ENCODE assay signal across 10 mouse cellular contexts in the genomic region with DNA sequence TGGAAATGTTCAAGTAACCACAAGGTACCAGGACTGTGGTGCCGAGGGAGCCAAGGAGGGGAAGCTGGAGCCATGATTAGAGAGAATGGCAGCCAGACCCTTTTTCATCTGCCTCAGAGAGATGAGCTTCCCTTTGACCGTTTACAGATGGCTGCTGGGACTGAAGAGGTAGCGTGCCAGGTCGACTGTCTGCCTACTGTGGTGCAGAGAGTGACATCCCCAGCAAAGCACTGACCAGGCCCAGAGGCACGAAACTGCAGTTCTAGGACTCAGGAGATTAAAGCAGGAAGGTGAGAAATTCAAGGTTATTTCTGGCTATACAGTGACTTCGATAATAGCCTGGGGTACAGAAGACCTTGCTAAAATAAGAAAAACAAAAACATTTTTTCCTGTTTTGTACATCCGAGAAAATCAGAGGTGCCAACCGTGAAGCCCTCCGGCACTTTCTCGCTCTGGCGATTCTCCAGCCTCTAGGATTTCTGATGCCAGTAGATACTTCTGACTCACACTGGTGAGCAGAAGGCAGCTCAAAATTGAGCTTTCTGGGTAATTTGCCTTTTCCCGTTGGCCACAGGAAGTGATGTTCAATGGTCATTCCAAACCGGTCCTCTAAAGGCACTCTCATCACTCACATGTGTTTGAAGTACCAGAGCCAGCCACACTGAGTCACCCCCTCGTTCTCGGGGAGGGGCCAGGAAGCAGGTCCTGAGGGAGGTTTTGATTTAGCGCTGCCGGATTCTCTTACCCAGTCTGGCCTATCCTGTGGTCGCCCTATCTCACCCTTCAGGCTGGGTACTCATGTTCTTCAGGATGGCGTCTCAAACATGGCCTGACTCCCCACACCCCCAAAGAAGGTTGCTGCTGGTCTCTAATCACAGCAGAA. TPM values are rescaled to one million over a fixed set of nuclear protein-coding genes. Genes with fewer than 3 reads are reported as not detected.
DNase-seq lines count a peak whose midpoint lies in the region; ATAC-seq and TF ChIP-seq lines count a peak whose summit lies in the region.
"Had no signal": no experiment of that assay in that cellular context is flagged by ENCODE, and none has a peak within 500 bp of the region (broad histone marks: within the 10 kb centered on the region; RNA-seq: fewer than 3 reads in every experiment).

No protein-coding gene starts in this region.

- H3K36me3 ChIP-seq in heart, embryonic 13.5 days, result no peaks in the 10 kb centered on the region
- H3K36me3 ChIP-seq in heart, embryonic 10.5 days, result no peaks in the 10 kb centered on the region
- no peaks in the 10 kb centered on the region for H3K36me3 ChIP-seq in C2C12 (ENCODE audit: control insufficient read depth, insufficient read depth)
- no peaks in the 10 kb centered on the region for H3K36me3 ChIP-seq in kidney, postnatal 0 days (ENCODE audit: insufficient read depth, low read length)
- H3K36me3 ChIP-seq: forebrain, embryonic 10.5 days had no signal

- H3K79me2 ChIP-seq in C2C12 (ENCODE audit: control insufficient read depth, insufficient read depth), result no peaks in the 10 kb centered on the region

- peaks cover 7% of the 10 kb centered on the region; the same call in 1 of the 2 replicates for H3K9me3 ChIP-seq in heart, embryonic 13.5 days
- no peaks in the 10 kb centered on the region for H3K9me3 ChIP-seq in heart, embryonic 10.5 days
- no peaks in the 10 kb centered on the region for H3K9me3 ChIP-seq in kidney, postnatal 0 days (replicated peaks; ENCODE audit: low read length)

- no peak overlapping the region for H3K27ac ChIP-seq in heart, embryonic 13.5 days (replicated peaks)
- H3K27ac ChIP-seq in heart, embryonic 10.5 days, result no peak overlapping the region
- 0 out of 2 replicates have a peak overlapping the region, but pooled peaks have one; percentile 6 for H3K27ac ChIP-seq in kidney, postnatal 0 days
- H3K27ac ChIP-seq: forebrain, embryonic 10.5 days had no signal

- TF ChIP-seq CTCF in C2C12 (IDR thresholded peaks at IDR 0.05; ENCODE audit: control insufficient read depth, insufficient read depth, insufficient read length), result no peak
- TF ChIP-seq CTCF in kidney, postnatal 0 days (IDR thresholded peaks at IDR 0.05; ENCODE audit: low read depth), result no peak

- no peaks in the 10 kb centered on the region for H3K79me3 ChIP-seq in C2C12 (ENCODE audit: low read depth)

- peak overlapping the region; percentile 67 for H3ac ChIP-seq in C2C12 (ENCODE audit: control insufficient read depth, insufficient read length, low read depth)

- H3K27me3 ChIP-seq in heart, embryonic 13.5 days (replicated peaks), result no peaks in the 10 kb centered on the region
- no peaks in the 10 kb centered on the region for H3K27me3 ChIP-seq in heart, embryonic 10.5 days (ENCODE audit: insufficient read depth, poor library complexity, severe bottlenecking)
- H3K27me3 ChIP-seq in C2C12 (ENCODE audit: control insufficient read depth, insufficient read depth, insufficient read length), result no peaks in the 10 kb centered on the region
- no peaks in the 10 kb centered on the region for H3K27me3 ChIP-seq in kidney, postnatal 0 days (ENCODE audit: insufficient read depth, low read length)

- 52% methylated on average over 19 of the region's 19 CpGs for WGBS in heart, embryonic 13.5 days
- WGBS in heart, embryonic 10.5 days, result 52% methylated on average over 19 of the region's 19 CpGs
- WGBS in kidney, postnatal 0 days, result 32% methylated on average over 19 of the region's 19 CpGs

- ATAC-seq in heart, embryonic 13.5 days (ENCODE audit: extremely low read depth, insufficient number of reproducible peaks, low FRiP score, low TSS enrichment), result no peak; the same call in 1 of the 2 replicates
- ATAC-seq in kidney, postnatal 0 days (replicated peaks; ENCODE audit: low FRiP score, low read depth), result peak; percentile 81

- no peak for DNase-seq in heart, embryonic 10.5 days (ENCODE audit: low spot score)
- peak; percentile 83 for DNase-seq in cerebellum, postnatal 10 days
- peak; percentile 55 for DNase-seq in kidney, postnatal 0 days (ENCODE audit: low spot score)
- DNase-seq in urinary bladder, postnatal 25 days (ENCODE audit: low spot score), result no peak
- no peak for DNase-seq in urinary bladder, adult 2 months (ENCODE audit: low spot score)
- no peak for DNase-seq in gastrocnemius, adult 8-10 months (ENCODE audit: low spot score in 2 of 2)
- DNase-seq: thymus, postnatal 14 days had no signal

- 0 out of 2 replicates have a peak overlapping the region, but pooled peaks have one; percentile 33 for H3K9ac ChIP-seq in heart, embryonic 13.5 days
- no peak overlapping the region for H3K9ac ChIP-seq in kidney, postnatal 0 days (ENCODE audit: low read depth, low read length)

- H3K4me2 ChIP-seq in heart, embryonic 13.5 days, result no peak overlapping the region
- no peak overlapping the region for H3K4me2 ChIP-seq in kidney, postnatal 0 days (ENCODE audit: low read length)

- H3K4me3 ChIP-seq in heart, embryonic 13.5 days, result no peak overlapping the region
- H3K4me3 ChIP-seq in heart, embryonic 10.5 days, result no peak overlapping the region
- H3K4me3 ChIP-seq in C2C12 (ENCODE audit: insufficient read depth, poor library complexity, severe bottlenecking), result no peak overlapping the region
- no peak overlapping the region for H3K4me3 ChIP-seq in kidney, postnatal 0 days (replicated peaks; ENCODE audit: low read depth, low read length)
- H3K4me3 ChIP-seq: forebrain, embryonic 10.5 days had no signal

- peaks cover 7% of the 10 kb centered on the region; the same call in 1 of the 2 replicates for H3K4me1 ChIP-seq in heart, embryonic 13.5 days
- peaks cover 13% of the 10 kb centered on the region for H3K4me1 ChIP-seq in heart, embryonic 10.5 days
- H3K4me1 ChIP-seq in kidney, postnatal 0 days (replicated peaks; ENCODE audit: insufficient read depth, low read length), result no peaks in the 10 kb centered on the region
- H3K4me1 ChIP-seq: forebrain, embryonic 10.5 days had no signal

TF ChIP-seq in C2C12, 6 proteins besides CTCF, POLR2A, EP300 and RAD21:
- TF ChIP-seq MYOD1 (IDR thresholded peaks at IDR 0.05; ENCODE audit: control insufficient read depth, insufficient read length, low read depth) (peak; percentile 31), FOSL1 (IDR thresholded peaks at IDR 0.05; ENCODE audit: insufficient read depth, low read length, poor library complexity, severe bottlenecking) (no peak), MYOG (IDR thresholded peaks at IDR 0.05; ENCODE audit: control insufficient read depth, extremely low read depth, insufficient read length) (no peak), MAX (IDR thresholded peaks at IDR 0.05) (peak; percentile 45)
TF ChIP-seq in C2C12: peak in this region for 2.

RNA-seq across cellular contexts. Expression of gene Ptpn14, which starts 11.9 kb away (rescaled TPM):
- polyA plus RNA-seq in heart, embryonic 13.5 days (2015; fragmentation: Nextera tagmentation; extraction: Ambion mirVana), result 7.6 TPM in 2 replicates
- 7.2 and 9.6 TPM in 2 replicates for polyA plus RNA-seq in heart, embryonic 10.5 days (2016; fragmentation: Nextera tagmentation; extraction: Ambion mirVana)
- polyA plus RNA-seq in C2C12 (2012; fragmentation: generic; extraction: Trizol), result 23.4 TPM
- 11.1 and 11.6 TPM in 2 replicates for polyA plus RNA-seq in kidney, postnatal 0 days (2015; fragmentation: Nextera tagmentation; extraction: Ambion mirVana)
- 12.2 and 16.3 TPM in 2 replicates for polyA plus RNA-seq in urinary bladder, adult 2 months (2012; rRNA removed)
- 10 to 100 TPM; 11.1 to 14.7 (median 13.3) TPM for total RNA-seq in gastrocnemius, adult 8-10 months (2022)

RNA-seq across cellular contexts. Expression of gene Cenpf, which starts 28.3 kb away (rescaled TPM):
- polyA plus RNA-seq in heart, embryonic 13.5 days (2015; fragmentation: Nextera tagmentation; extraction: Ambion mirVana), result 59.5 and 61.8 TPM in 2 replicates
- polyA plus RNA-seq in heart, embryonic 10.5 days (2016; fragmentation: Nextera tagmentation; extraction: Ambion mirVana), result 62.7 and 71.3 TPM in 2 replicates
- 5.4 TPM for polyA plus RNA-seq in C2C12 (2012; fragmentation: generic; extraction: Trizol)
- 42.1 and 42.5 TPM in 2 replicates for polyA plus RNA-seq in kidney, postnatal 0 days (2015; fragmentation: Nextera tagmentation; extraction: Ambion mirVana)
- 0.40 and 0.65 TPM in 2 replicates for polyA plus RNA-seq in urinary bladder, adult 2 months (2012; rRNA removed)
- total RNA-seq in gastrocnemius, adult 8-10 months (2022), result under 1 TPM in 3 of 4 experiments, not detected in 1; 0.02 to 0.36 (median 0.11) TPM

Comparison
In these comparisons a context has a peak if more than half of its experiments do, and no peak if none do; other contexts are left out.
1. DNase-seq: peak in cerebellum, postnatal 10 days (2 of 2) and kidney, postnatal 0 days (single experiment); none in heart, embryonic 10.5 days (single experiment), urinary bladder, postnatal 25 days (single experiment), urinary bladder, adult 2 months (single experiment) and gastrocnemius, adult 8-10 months (0 of 2).